Mouse (Mus musculus) urinary bladder, postnatal 4 days (tissue): ENCODE measurements around the gene Caap1.

ENCODE experiments used
- DNase-seq, 2 experiments: peaks; one replicate each; pipeline ENCODE4 v3.0.0; 2021 to 2022; ENCODE audit warnings: low spot score in 2 of 2

Caap1 gene

DNA sequence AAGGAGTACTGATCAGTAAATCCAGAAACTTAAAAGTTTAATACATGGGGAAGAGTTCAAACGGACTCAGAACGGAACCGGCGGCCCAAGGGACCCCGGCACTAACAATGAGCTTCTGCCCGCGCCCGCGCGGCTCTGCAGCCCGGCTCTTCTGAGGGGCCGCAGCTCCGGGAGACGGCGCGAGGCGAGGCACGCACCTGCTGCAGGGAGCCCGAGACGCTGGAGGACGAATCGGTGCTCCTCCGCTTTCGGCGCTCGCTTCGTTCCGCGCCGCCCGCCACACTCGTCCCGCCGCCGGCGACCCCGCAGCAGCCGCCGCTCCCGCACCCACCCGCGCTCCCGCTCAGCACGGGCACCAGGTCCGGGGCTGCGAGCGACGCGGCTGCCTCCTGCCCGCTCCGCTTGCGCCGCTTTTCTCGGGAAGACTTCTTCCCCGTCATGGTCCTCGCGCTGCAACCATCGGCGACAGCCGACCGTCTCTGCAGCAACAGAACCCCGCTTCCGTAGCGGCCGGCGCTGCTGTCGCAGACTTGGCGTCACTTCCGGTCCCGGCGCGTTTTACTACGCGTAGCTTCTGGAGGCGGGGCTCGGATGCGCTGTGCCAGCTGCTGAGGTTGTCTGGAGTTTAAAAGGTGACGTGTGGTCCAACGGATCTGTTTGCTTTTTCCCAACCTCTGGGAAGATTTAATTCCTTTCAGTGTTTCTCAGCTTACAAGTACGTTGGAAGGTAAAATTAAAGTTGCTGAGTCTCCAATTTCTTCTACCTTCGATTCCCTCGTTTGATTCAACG lies at the start of gene Caap1, which contains the start of gene Gm10306:
Gene Caap1 (minus strand): TSS at position 532 of the 790 bp plus-strand sequence.
Gene Gm10306 (plus strand): TSS at position 282 of the 790 bp plus-strand sequence.
- peak; percentile 88 to 95 for DNase-seq

GRCm38 (mm10) chr4:94605591-94605990 lies 49.0 kb upstream of the Caap1 start:
- no peak for DNase-seq

- no peak for DNase-seq
Observed at GRCm38 (mm10) chr4:94604452-94605019, 47.9 kb upstream of the Caap1 start.

DNA sequence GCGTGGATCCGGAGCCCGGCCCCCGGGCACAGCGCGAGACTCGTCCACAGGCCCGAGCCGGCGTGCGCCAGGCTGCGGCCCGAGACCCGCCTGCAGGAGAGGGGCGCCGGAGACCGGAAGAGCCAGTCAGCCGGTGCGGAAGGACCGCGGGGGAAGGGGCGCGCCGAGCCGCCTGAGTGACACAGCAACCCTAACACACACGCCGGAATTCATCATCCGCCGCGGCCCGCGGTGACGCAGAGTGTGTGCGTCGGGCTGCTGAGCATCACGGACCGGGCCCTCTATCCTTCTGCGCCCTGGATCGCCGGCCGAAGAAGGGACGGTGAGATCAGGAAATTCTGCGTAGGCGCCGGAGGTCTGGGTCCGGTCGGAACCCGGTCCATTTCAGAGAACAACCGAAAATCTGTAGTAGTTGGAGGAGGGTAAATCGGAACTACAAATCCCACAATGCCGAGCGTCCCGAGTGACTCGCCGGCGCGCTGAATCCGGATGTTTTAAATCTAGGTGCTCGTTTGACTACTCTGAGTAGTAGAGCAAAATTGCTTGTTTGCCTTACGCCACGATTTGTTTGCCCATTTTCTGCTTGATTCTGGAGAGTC lies 46.5 kb upstream of the Caap1 start, which contains the start of gene Plaa:
Gene Plaa (minus strand): TSS at position 214 of the 599 bp plus-strand sequence.
- peak; percentile 86 to 88 for DNase-seq

DNA sequence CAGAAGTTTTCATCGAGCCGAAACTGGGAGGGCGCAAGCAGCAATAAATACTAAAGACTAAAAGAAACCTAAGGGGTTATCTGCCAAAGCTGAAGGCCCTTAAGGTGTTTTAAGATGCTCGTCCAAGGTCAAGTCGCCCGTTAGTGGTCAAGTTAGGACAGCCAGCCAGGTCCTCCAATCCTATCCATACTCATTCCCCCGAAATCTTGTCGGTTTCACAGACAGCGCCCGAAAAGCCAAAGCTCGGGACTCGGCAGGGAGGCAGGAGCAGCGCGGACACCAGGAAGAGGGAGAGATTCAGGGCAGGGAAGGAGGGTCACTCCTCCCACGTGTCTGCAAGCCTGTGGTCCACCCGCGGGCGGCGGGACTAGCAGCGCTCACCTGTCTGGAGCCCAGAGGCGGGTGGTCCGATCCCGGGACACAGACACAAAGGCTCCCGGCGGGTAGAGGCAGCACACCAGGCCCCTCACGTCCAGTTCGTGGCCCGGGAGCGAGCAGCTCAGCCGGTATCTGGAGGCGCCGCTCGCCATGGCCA lies 46.0 kb upstream of the Caap1 start:
- DNase-seq, result peak in 1 of 2 experiments; percentile 59

DNA sequence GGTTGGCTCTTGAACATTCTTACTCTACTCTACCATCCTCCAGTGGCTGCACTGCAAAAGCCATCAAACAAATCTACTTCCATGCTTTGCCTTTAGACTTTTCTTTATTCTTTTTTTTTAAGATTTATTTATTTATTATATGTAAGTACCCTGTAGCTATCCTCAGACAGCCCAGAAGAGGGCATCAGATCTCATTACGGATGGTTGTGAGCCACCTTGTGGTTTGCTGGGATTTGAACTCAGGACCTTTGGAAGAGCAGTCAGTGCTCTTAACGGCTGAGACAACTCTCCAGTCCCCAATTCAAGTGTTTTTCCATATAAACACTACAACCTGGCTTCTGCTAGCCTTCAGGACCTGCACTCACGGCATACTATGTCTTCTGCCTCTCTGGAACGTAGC lies 44.8 kb upstream of the Caap1 start:
- DNase-seq, result no peak

DNA sequence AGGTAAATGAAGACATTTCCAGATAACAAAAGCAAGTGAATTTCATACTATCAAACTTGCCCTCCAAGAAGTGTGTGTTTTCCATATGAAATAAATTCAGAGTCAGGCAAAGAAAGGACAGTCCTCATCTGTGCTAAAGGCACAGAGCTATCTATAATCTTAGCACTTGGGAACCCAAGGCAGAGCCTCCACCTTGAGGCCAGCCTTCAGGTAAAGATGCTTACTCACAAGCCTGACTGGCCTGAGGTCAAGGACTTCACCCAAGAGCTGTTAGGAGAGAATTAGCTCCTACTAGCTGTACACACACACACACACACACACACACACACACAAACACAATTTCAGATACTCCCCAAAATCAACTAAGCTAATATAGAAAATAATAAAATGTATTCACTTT lies 36.1 kb upstream of the Caap1 start:
- DNase-seq, result no peak

DNA sequence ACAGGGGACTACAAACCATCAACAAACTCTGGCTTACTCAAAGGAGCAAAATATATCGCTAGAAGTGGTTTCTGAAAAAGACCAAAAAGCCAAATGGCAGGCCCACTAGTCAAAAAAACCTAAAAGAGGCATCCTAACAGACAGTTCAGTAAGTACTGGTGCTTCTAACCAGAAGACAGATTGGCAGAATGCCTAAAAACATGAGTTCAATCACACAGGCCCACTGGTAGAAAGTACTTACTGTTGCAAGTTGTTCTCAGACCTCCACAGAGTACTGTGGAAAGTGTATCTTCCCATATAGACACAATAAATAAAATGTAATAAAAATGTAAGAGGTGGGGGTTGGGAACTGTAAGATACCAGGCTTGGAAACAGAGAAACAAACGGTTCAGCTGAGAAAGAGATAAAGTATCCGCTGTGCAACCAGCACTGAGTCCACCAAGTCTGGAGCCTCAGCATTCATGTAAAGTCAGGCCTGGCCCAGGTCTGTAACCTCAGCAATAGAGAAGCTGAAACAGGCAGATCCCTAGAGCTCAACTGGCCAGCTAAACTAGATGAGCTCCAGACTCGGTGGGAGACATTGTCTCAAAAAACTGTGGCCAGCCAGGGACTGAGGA lies 35.3 kb upstream of the Caap1 start:
- no peak for DNase-seq

GRCm38 (mm10) chr4:94572677-94573076 lies 16.1 kb upstream of the Caap1 start:
- DNase-seq, result no peak

- DNase-seq, result no peak
Observed at GRCm38 (mm10) chr4:94564297-94564696, 7.7 kb upstream of the Caap1 start.

DNA sequence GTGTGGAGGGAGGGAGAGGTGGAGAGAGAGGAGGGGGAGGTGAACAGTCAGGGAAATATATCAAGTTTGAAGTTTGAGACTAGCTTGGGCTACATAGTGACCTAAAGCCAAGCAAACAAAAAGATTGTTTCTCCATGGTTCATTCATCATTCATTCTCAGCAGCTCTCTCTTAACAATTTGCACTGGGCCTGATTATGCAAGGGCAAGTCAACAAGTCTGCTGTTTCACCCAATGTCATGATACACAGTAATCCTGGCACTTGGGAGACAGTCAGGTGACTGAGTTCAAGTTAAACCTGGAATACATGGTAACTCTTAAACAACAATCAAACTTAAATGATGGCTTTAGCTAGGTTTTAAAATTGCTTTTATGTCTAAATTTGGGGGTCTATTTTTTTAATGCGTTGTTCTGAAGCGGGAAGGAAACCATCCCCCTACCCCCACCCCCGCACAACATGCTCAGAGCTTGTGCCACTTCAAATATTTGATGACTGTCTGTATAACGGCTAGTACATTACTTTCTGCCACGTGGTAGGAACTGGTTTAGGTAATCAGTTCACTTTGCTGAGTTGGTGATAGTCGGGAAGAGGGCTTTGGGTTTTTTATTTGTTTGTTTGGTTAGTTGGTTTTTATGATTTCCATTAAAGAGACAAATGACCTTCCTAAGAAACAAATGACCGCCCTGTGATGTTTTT lies 5.5 kb upstream of the Caap1 start:
- no peak for DNase-seq

- no peak for DNase-seq
Observed at GRCm38 (mm10) chr4:94560316-94560715, 3.7 kb upstream of the Caap1 start.

GRCm38 (mm10) chr4:94559266-94559665 lies 2.7 kb upstream of the Caap1 start:
- no peak for DNase-seq

DNA sequence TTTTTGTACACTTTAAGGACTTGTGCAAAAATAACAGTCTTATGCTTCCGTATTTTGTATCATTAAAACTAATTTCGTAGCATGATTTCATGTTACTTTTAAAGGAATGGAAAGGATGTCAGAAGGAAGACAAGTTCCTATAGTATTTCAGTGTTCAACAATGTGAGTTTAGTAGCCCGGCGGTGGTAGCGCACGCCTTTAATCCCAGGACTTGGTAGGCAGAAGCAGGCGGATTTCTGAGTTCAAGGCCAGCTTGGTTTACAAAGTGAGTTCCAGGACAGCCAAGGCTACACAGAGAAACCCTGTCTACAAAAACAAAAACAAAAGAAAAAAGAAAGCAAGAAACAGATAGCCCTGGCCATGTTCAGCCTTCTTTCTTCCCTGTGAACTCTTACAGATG lies 549 bp upstream of the Caap1 start:
- DNase-seq, result no peak

DNA sequence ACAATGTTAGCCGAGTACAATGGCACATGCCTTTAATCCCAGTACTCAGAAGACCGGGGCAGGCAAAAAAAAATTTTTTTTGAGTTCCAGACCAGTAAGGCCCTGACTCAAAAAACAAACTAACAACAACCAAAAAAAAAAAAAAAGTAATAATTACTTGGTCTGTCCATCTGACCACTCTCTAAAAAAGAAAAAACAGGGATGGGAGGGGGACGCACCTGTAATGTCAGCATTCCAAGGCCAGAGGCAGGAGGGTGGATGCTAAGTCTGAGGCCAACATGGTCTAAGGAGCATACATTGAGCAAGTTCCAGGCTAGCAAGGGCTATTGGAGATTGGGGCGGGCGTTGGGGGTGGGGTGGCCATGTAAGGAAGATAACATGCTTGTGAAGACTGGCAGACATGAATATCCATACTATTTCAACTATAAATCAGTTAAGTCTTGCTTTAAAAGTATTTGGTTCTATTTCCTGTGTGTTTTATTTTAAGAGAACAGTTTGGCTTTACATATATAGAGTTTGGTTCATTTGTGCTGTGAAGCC lies 1.6 kb downstream of the Caap1 start:
- DNase-seq, result no peak

GRCm38 (mm10) chr4:94544321-94544720 lies 12.3 kb downstream of the Caap1 start:
- no peak for DNase-seq

DNA sequence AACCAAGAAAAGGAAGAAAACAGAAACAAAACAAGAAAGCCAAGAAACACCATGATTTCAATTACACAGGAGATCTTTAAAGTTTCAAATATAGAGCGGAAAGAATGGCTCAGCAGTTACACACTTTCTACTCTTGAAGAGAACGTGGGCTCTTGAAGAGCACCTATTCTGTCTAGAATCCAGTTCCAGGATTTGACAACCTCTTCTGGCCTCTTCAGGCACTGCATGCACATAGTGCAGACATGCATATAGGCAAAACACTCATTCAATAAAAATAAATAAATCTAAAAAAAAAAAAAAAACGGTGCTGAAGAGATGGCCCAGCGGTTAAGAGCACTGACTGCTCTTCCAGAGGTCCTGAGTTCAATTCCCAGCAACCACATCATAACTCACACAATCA lies 13.6 kb downstream of the Caap1 start:
- no peak for DNase-seq

GRCm38 (mm10) chr4:94533205-94533604 lies 23.4 kb downstream of the Caap1 start:
- no peak for DNase-seq

DNA sequence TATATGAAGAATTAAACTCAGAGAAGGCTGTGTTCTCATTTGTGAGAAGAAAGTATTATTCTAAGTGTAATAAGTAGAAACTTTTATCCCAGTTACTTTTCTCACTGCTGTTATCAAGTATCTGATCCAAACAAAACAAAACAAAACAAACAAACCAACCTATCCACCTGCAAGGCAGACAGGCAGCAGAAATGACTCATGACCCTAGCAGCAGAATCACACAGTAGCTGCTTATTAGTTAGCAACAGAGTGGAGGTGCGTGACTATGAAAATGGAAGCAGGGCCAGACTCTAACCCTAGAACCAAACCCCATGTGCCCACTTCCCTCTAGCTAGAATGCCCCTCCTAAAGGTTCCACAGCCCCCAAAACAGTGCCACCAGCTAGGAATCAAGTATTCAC lies 27.1 kb downstream of the Caap1 start:
- no peak for DNase-seq

DNA sequence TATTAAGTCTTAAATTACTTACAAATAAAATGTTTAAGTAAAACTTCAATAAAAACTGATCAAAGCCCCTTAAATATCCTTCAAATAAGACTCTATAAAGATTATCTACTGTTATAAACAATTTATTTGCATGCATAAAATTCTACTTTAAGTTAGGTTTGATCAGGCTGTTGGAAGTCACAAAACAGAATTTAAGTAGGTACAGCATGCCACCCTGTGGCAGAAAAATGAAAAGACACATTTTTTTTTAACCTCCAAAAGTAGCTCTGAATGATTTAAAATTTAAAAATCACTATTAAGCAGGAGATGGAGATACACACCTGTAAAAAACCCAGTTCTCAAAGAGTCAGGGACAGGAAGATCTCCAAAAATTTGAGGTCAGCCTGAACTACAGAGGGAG lies 33.3 kb downstream of the Caap1 start:
- DNase-seq, result no peak

DNA sequence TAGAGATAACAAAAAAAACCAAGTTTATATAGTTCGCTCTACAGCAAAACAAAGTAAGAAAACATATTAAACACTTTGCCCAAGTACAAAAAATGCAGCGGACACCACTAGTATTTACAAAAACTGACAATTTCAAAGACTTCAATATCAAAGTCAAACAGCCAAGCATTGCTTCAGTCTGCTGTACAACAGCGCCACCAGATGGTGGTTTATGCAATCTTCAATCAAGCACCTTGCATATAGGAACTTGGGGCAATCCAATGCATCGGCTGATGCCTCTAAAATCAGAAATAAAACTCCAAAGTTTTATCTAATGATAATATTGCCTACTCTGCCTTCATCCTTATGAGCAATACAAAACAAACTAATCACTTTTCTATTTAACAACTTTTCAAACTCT lies 39.0 kb downstream of the Caap1 start:
- peak in 1 of 2 experiments; percentile 62 for DNase-seq
